Mouse (Mus musculus) liver, embryonic 14.5 days (tissue): Measurements from ENCODE around the gene Zfp536. TPM values are rescaled to one million over a fixed set of nuclear protein-coding genes. Genes with fewer than 3 reads are reported as not detected.

Source experiments
- ATAC-seq: fragments of 200-750 bp; cut with Nextera tagmentation; 2 replicates; pipeline ENCODE4 v1.8.0; 2017; ENCODE audit warnings: moderate number of reproducible peaks, mild to moderate bottlenecking, moderate library complexity; ENCODE audit not compliant: insufficient read depth
- DNase-seq, 3 experiments: peaks; one replicate each; pipeline ENCODE4 v3.0.0-alpha.2; 2012 to 2013; ENCODE audit warnings: low read depth in 3 of 3, low spot score in 3 of 3
- H3K27ac ChIP-seq: fragments of 300-500 bp; sonication (generic); 2 replicates; pipeline ENCODE4 v1.5.1; 2014; ENCODE audit warnings: moderate library complexity, mild to moderate bottlenecking, control low read depth, inconsistent platforms
- H3K27me3 ChIP-seq: fragments of 300-500 bp; sonication (generic); 2 replicates; pipeline ENCODE4 v1.6.1; 2014; ENCODE audit warnings: mild to moderate bottlenecking, low read length, moderate library complexity; ENCODE audit not compliant: control insufficient read depth, insufficient read depth
- H3K36me3 ChIP-seq: fragments of 300-500 bp; sonication (generic); replicated peaks from 2 replicates; pipeline ENCODE4 v1.6.1; 2014; ENCODE audit warnings: low read depth; ENCODE audit not compliant: control insufficient read depth, insufficient read depth
- H3K4me1 ChIP-seq, 2 experiments: fragments of 200-500 bp in 1 of 2; fragments of 300-500 bp in 1 of 2; sonication (generic) in 1 of 2; replicated peaks; 2 replicates each; pipeline ENCODE4 v1.6.1; 2012 to 2014; ENCODE audit warnings: antibody characterized with exemption in 1 of 2, inconsistent platforms in 1 of 2, low read length in 1 of 2; ENCODE audit not compliant: control insufficient read depth in 2 of 2, insufficient read depth in 2 of 2
- H3K4me2 ChIP-seq: fragments of 300-500 bp; sonication (generic); 2 replicates; pipeline ENCODE4 v1.6.1; 2014; ENCODE audit warnings: low read depth, mild to moderate bottlenecking, control low read depth, moderate library complexity
- H3K4me3 ChIP-seq, 2 experiments: fragments of 200-500 bp in 1 of 2; fragments of 300-500 bp in 1 of 2; sonication (generic) in 1 of 2; 2 replicates each; pipeline ENCODE4 v1.5.1; 2012 to 2014; ENCODE audit warnings: low read depth in 2 of 2, low read length in 2 of 2, mild to moderate bottlenecking in 2 of 2, control low read depth in 1 of 2, inconsistent platforms in 1 of 2, moderate library complexity in 1 of 2; ENCODE audit not compliant: insufficient read depth in 1 of 2
- H3K9ac ChIP-seq: fragments of 300-500 bp; sonication (generic); replicated peaks from 2 replicates; pipeline ENCODE4 v1.6.1; 2014; ENCODE audit warnings: mild to moderate bottlenecking, control low read depth, moderate library complexity
- H3K9me3 ChIP-seq: fragments of 300-500 bp; sonication (generic); 2 replicates; pipeline ENCODE4 v1.6.1; 2016; ENCODE audit warnings: low read length, mixed read lengths; ENCODE audit not compliant: control insufficient read depth
- CTCF ChIP-seq: IDR thresholded peaks from 2 replicates; pipeline ENCODE4 v1.5.1; 2016; ENCODE audit warnings: antibody characterized with exemption, low read depth, control low read depth
- EP300 ChIP-seq: IDR thresholded peaks from 2 replicates; pipeline ENCODE4 v1.6.1; 2016; ENCODE audit warnings: antibody characterized with exemption, low read depth
- WGBS: fragments of 180-500 bp; shearing (Covaris S2); extraction: QIAGEN DNeasy Blood & Tissue Kit; methylation state at CpG from one replicate; pipeline ENCODE4 v1.1.7; 2014; ENCODE audit not compliant: insufficient replicate concordance; 5-methylcytosine and 5-hydroxymethylcytosine counted together
- polyA plus RNA-seq, 2 experiments: library from polyadenylated mRNA; depleted of rRNA in 1 of 2; stranded (reverse) in 1 of 2; unstranded in 1 of 2; fragments of >200 nt; fragmentation: Nextera tagmentation in 1 of 2; extraction: Ambion mirVana in 1 of 2; gene quantifications; 2 replicates each; pipeline versions ENCODE4 v1.2.1 to v1.2.3; 2012 to 2014

Gene Zfp536
- polyA plus RNA-seq (2012; rRNA removed) (0.05 TPM in 1 of 2 replicates, not detected in the other), polyA plus RNA-seq (2014; fragmentation: Nextera tagmentation; extraction: Ambion mirVana) (not detected in 2 replicates)

- no peaks in the 10 kb centered on the region for H3K36me3 ChIP-seq
- no peak within 1 kb of the TSS for H3K27ac ChIP-seq
- DNase-seq, result no peak
- H3K4me2 ChIP-seq, result peak within 1 kb of the TSS; percentile 53
- H3K9me3 ChIP-seq, result no peaks in the 10 kb centered on the region
- TF ChIP-seq EP300 (no peak), CTCF (no peak)
- H3K4me1 ChIP-seq, result no peaks in the 10 kb centered on the region
- H3K4me3 ChIP-seq, result no peak within 1 kb of the TSS
- WGBS, result under 1% methylated on average over 27 of the region's 27 CpGs
- no peak for ATAC-seq
- H3K27me3 ChIP-seq, result peaks cover 70% of the 10 kb centered on the region
- H3K9ac ChIP-seq, result no peak within 1 kb of the TSS
Measured at GRCm38 (mm10) chr7:37773312-37773702, at the start of gene Zfp536. Zfp536 (minus strand) TSS chr7:37773641.

DNA sequence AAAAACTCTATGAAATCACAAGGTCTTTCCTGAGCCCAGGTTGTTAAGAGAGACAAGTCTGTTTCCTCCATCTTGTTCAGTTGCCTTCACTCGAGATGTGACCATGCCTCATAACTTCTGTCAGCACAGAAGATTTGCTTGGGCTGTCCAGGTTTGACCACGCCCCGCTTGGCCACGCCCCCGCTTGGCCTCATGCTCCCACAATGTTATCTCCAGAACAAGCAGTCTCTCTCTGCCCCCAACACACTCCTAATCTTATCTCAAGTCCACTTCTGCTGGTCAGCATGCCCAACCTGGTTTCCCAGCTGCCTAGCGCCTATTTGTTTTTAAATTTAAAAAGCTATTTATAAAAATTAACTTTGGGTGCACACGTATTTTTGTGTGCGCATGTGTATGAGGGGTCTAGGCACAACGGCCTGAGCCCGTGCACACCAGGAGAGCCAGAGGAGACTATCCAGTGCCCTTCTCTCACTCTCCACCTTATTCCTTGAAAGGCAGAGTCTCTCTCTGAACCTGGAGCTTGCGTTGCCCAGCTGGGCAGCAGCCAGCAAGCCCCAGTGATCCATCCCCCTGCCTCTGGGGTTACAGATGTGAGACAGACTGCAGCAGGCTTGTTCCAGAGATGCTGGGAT is 47.3 kb upstream of the Zfp536 start:
- Histone ChIP-seq H3K36me3 (no peaks in the 10 kb centered on the region), H3K27ac (no peak overlapping the region), H3K4me1 (peaks cover 3 to 4% of the 10 kb centered on the region in 2 experiments; a peak in 1 of 4 replicates), H3K9me3 (no peaks in the 10 kb centered on the region), H3K4me2 (no peak overlapping the region), H3K27me3 (no peaks in the 10 kb centered on the region), H3K4me3 (no peak overlapping the region), H3K9ac (no peak overlapping the region)
- TF ChIP-seq EP300, result no peak
- no peak for TF ChIP-seq CTCF
- 30% methylated on average over 11 of the region's 11 CpGs for WGBS
- DNase-seq (no peak), ATAC-seq (no peak)

GRCm38 (mm10) chr7:37818631-37819340 is 45.3 kb upstream of the Zfp536 start:
- H3K36me3 ChIP-seq, result no peaks in the 10 kb centered on the region
- H3K4me3 ChIP-seq, result no peak overlapping the region
- 67% methylated on average over 8 of the region's 8 CpGs for WGBS
- no peak for ATAC-seq
- H3K4me2 ChIP-seq, result no peak overlapping the region
- no peaks in the 10 kb centered on the region for H3K27me3 ChIP-seq
- H3K9me3 ChIP-seq, result no peaks in the 10 kb centered on the region
- H3K9ac ChIP-seq, result no peak overlapping the region
- H3K4me1 ChIP-seq, result peaks cover 3 to 4% of the 10 kb centered on the region in 2 experiments; a peak in 1 of 4 replicates
- H3K27ac ChIP-seq, result no peak overlapping the region
- no peak for DNase-seq
- TF ChIP-seq EP300 (no peak), CTCF (no peak)

DNA sequence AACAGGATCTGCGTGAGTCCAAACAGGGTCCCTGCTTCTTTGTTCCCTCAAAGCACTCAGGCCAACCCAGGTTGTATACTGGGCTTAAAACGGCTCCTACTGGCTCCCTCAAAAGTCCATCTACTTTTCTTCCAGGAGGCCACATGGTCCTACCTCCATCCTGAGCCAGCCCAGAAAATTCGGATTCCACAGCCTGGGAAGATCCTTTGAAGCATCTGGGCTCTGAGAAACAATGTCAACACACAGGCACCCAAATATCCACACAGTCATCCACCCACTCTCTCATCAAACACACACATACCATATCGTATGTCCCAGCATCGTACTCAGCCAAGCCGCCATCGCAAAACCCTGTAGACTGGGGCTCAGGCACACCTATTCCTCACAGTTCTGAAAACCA is 43.5 kb upstream of the Zfp536 start:
- Histone ChIP-seq H3K9ac (no peak overlapping the region), H3K4me3 (no peak overlapping the region), H3K27me3 (no peaks in the 10 kb centered on the region), H3K27ac (no peak overlapping the region), H3K9me3 (no peaks in the 10 kb centered on the region), H3K4me2 (no peak overlapping the region), H3K36me3 (no peaks in the 10 kb centered on the region), H3K4me1 (peaks cover 3 to 4% of the 10 kb centered on the region in 2 experiments; a peak in 1 of 4 replicates)
- no peak for TF ChIP-seq CTCF
- TF ChIP-seq EP300, result no peak
- no peak for DNase-seq
- no peak for ATAC-seq
- 68% methylated on average over 7 of the region's 7 CpGs for WGBS

GRCm38 (mm10) chr7:37814844-37815406 is 41.5 kb upstream of the Zfp536 start:
- Histone ChIP-seq H3K4me1 (no peaks in the 10 kb centered on the region), H3K36me3 (no peaks in the 10 kb centered on the region), H3K4me2 (no peak overlapping the region), H3K4me3 (no peak overlapping the region), H3K9ac (no peak overlapping the region), H3K27ac (no peak overlapping the region), H3K27me3 (no peaks in the 10 kb centered on the region), H3K9me3 (no peaks in the 10 kb centered on the region)
- no peak for DNase-seq
- TF ChIP-seq CTCF (no peak), EP300 (no peak)
- WGBS, result 47% methylated on average over 8 of the region's 8 CpGs
- ATAC-seq, result no peak
